Mouse (Mus musculus) midbrain, embryonic 11.5 days (tissue): Measurements from ENCODE around the gene Heatr5a. TPM values are rescaled to one million over a fixed set of nuclear protein-coding genes. Genes with fewer than 3 reads are reported as not detected.

Experiments used
- ATAC-seq: fragments of 200-750 bp; cut with Nextera tagmentation; 2 replicates; pipeline ENCODE4 v1.8.0; 2017; ENCODE audit warnings: moderate TSS enrichment, moderate library complexity; ENCODE audit not compliant: low FRiP score
- DNase-seq: peaks from one replicate; pipeline ENCODE4 v3.0.0; 2015; ENCODE audit warnings: low spot score; ENCODE audit errors: missing footprints
- H3K27ac ChIP-seq: fragments of 300-500 bp; sonication (generic); 2 replicates; pipeline ENCODE4 v1.5.1; 2014; ENCODE audit warnings: low read depth, low read length
- H3K27me3 ChIP-seq: fragments of 300-500 bp; sonication (generic); 2 replicates; pipeline ENCODE4 v1.6.1; 2014; ENCODE audit warnings: mild to moderate bottlenecking, low read length, moderate library complexity, mixed read lengths; ENCODE audit not compliant: control insufficient read depth, insufficient read depth
- H3K36me3 ChIP-seq: fragments of 300-500 bp; sonication (generic); 2 replicates; pipeline ENCODE4 v1.6.1; 2014; ENCODE audit warnings: mild to moderate bottlenecking, low read length, moderate library complexity, mixed read lengths; ENCODE audit not compliant: control insufficient read depth, insufficient read depth
- H3K4me1 ChIP-seq: fragments of 300-500 bp; sonication (generic); 2 replicates; pipeline ENCODE4 v1.6.1; 2014; ENCODE audit warnings: low read length; ENCODE audit not compliant: control insufficient read depth, insufficient read depth
- H3K4me2 ChIP-seq: fragments of 300-500 bp; sonication (generic); 2 replicates; pipeline ENCODE4 v1.6.1; 2014; ENCODE audit warnings: mild to moderate bottlenecking, moderate library complexity
- H3K4me3 ChIP-seq: fragments of 300-500 bp; sonication (generic); 2 replicates; pipeline ENCODE4 v1.5.1; 2014; ENCODE audit warnings: low read depth, low read length
- H3K9ac ChIP-seq: fragments of 300-500 bp; sonication (generic); 2 replicates; pipeline ENCODE4 v1.6.1; 2014; ENCODE audit warnings: low read length
- H3K9me3 ChIP-seq: fragments of 300-500 bp; sonication (generic); 2 replicates; pipeline ENCODE4 v1.6.1; 2016; ENCODE audit warnings: low read length; ENCODE audit not compliant: control insufficient read depth
- WGBS: fragments of 180-500 bp; shearing (Covaris S2); extraction: QIAGEN DNeasy Blood & Tissue Kit; methylation state at CpG from one replicate; pipeline ENCODE4 v1.1.7; 2014; 5-methylcytosine and 5-hydroxymethylcytosine counted together
- polyA plus RNA-seq: library from polyadenylated mRNA; unstranded; fragments of >200 nt; fragmentation: Nextera tagmentation; extraction: Ambion mirVana; gene quantifications from 2 replicates; pipeline ENCODE4 v1.2.1, GENCODE M21; 2014

The Heatr5a gene
- polyA plus RNA-seq, 1 experiment from 2014 or later, result 9.5 TPM

DNA sequence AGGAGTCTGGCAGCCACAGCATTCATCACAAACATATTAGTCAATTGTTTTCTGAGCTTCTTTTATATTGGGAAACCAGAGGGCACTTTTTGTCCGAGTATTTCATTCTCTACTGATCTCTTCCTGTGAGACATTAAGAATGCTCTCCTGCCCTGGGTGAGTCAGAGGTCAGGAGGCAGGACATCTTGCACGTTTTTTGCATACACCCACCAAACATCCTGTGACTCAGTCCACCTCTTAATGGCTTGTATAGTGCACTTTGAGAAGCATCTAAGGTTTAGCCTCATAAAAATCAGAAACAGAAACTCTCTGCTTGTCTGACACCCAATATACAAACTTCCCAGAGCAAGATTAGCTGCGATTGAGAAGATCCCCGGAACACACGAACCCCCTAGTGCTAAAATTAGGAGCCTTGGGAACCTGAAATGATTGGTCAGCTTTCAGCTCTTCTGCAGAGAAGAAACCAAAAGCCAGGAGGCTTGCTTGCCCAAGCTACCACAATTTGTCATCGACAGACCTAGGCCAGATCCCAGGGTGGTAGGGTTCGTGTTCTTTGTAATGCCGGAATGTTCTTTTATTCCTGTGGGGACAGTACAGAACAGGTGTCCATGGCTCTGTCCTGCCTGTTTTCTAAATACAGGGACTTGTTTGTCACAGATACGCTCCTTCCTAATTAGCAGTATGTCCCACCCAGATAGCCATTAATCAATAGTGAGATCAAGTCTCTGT is 105.9 kb downstream of the Heatr5a start:
- Histone ChIP-seq H3K9me3 (no peaks in the 10 kb centered on the region), H3K9ac (no peak overlapping the region), H3K4me3 (no peak overlapping the region), H3K27ac (no peak overlapping the region), H3K27me3 (no peaks in the 10 kb centered on the region), H3K4me1 (peaks cover 18% of the 10 kb centered on the region; the same call in 1 of the 2 replicates), H3K36me3 (no peaks in the 10 kb centered on the region), H3K4me2 (no peak overlapping the region)
- DNase-seq (no peak), ATAC-seq (peak; percentile 19; the same call in 1 of the 2 replicates)
- 62% methylated on average over 9 of the region's 9 CpGs for WGBS

DNA sequence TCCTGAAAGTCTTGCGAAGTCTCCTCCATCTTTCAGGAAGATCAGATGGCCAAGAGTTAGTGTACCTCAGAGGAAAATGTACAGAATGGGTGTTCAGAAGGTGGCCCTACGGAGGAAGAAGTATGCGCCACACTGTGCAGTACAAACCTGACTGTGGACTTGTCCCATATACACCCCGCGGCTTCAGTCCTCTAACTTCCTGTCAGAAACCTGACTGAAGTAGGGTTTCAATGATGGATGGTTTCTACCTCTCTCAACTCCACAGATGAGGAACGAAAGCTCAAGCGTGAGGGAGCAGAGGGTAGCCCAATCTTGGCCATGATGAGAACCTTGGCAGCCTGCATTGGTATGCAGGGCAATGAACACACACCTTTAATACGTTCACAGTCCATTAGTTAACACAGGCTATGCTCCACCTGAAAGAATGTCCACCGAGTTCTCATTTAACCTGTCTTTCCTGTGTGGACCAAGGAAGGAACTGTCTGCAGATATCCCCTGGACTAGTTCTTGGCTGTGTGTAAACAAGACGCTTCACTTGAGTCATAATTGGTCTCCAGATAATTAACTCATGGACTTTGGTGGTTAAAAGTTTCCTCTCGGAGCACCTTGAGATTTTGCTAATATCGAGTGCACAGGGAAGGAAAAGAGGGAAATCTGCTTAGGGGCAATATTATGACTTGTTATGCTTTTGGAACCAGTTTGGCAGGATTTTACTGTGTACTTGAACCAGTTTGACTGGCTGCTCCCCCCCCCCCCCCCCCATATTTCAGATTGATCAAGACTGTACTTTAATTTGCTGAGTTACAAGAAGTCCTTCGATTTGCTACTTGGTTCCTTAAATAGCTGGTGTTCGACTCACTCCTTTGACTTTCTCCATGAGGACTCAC is 107.8 kb downstream of the Heatr5a start:
- H3K27ac ChIP-seq, result no peak overlapping the region
- 93% methylated on average over 14 of the region's 14 CpGs for WGBS
- H3K9me3 ChIP-seq, result no peaks in the 10 kb centered on the region
- no peaks in the 10 kb centered on the region for H3K36me3 ChIP-seq
- peaks cover 18% of the 10 kb centered on the region; the same call in 1 of the 2 replicates for H3K4me1 ChIP-seq
- no peak overlapping the region for H3K4me2 ChIP-seq
- ATAC-seq, result no peak
- peak; percentile 51 for DNase-seq
- H3K9ac ChIP-seq, result no peak overlapping the region
- no peak overlapping the region for H3K4me3 ChIP-seq
- no peaks in the 10 kb centered on the region for H3K27me3 ChIP-seq

DNA sequence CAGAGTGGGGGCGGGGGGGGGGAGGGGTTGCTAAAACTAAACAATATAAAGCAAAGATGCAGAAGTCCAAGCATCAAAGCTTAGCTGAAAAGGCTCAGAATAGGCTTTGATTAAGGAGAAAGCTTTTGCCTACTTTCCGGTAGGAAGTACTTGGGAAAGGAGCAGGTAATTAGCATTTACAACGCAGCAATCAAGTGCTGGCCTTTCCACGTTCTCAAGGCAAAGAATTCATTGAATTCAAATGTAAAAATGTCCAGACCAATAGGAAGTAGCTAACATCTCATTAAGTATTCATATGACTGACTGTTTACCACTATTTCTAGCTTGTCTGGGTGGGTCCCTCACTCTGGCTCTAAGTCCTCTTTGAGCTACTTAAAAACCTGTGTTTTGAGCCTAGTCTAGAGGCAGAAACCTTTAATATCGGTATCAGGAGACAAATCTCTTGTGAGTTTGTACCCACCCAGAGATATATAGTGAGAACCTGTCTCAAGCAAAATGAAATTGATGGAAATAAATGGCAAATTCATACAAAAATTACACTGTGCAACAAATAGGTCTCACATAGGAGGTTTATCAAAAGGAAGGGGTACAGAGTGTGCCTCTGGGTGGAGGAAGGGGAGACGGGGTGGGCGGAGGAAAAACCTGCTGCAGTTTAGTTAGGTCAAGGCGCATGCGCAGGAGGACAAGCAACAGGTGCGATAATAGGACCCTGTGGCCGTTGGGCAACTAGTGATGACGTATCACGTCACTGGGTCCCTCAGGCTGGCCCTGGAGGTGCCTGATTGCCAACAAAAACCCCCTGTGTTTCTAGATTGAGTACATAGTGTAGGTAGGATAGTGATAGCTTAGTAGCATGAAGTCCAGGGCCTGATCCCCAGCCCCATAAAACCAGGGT is 112.7 kb downstream of the Heatr5a start:
- H3K9me3 ChIP-seq, result no peaks in the 10 kb centered on the region
- H3K4me2 ChIP-seq, result no peak overlapping the region
- H3K36me3 ChIP-seq, result no peaks in the 10 kb centered on the region
- no peaks in the 10 kb centered on the region for H3K4me1 ChIP-seq
- ATAC-seq (no peak), DNase-seq (no peak)
- no peak overlapping the region for H3K27ac ChIP-seq
- H3K27me3 ChIP-seq, result no peaks in the 10 kb centered on the region
- H3K9ac ChIP-seq, result no peak overlapping the region
- no peak overlapping the region for H3K4me3 ChIP-seq
- WGBS, result 77% methylated on average over 13 of the region's 13 CpGs

DNA sequence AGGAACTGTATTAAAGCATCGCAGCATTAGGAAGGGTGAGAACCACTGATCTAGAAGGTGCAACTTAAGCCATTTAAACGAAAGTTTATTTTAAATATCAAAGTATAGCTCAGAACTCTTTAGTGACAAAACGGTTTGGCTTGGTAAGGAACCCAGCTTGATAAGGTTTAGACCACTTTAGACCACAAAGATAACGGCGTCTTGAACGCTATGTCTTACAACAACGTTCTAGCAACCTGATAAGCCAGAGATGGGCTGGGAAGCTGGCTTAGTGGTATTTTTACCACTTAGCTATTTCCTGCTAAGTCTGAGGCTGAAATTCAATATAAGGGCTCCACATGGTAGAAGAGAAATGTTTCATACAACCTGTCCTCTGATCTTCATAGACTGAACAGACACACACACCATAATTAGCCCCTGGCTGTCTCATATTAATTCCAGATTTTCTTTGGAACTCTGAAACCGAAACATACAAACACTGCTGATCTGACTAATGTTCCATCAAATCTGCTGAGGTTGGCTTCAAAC is 114.3 kb downstream of the Heatr5a start:
- H3K4me2 ChIP-seq, result no peak overlapping the region
- H3K27me3 ChIP-seq, result no peaks in the 10 kb centered on the region
- H3K4me1 ChIP-seq, result no peaks in the 10 kb centered on the region
- H3K27ac ChIP-seq, result no peak overlapping the region
- H3K4me3 ChIP-seq, result no peak overlapping the region
- peak; percentile 33 for DNase-seq
- no peaks in the 10 kb centered on the region for H3K36me3 ChIP-seq
- no peak overlapping the region for H3K9ac ChIP-seq
- no peaks in the 10 kb centered on the region for H3K9me3 ChIP-seq
- no peak for ATAC-seq
- WGBS, result 89% methylated on average over 8 of the region's 8 CpGs

DNA sequence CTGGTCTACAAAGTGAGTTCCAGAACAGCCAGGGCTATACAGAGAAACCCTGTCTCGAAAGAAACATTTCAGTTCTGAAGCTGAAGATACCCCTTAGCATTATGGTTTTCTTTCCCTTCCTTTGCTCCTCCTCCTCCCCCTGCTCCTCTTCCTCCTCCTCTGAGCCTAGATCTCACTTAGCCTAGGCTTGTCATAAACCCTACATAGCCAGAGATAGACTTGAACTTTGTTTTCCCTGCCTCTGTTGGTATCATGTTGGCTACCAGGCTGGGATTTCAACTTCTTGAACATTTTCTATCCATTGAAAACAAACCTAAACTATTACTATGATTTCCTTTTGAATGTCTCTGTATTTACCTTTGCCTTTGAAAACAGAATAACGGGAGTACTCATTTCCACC is 115.2 kb downstream of the Heatr5a start:
- ATAC-seq, result no peak
- H3K9ac ChIP-seq, result no peak overlapping the region
- H3K9me3 ChIP-seq, result no peaks in the 10 kb centered on the region
- 87% methylated on average over 2 of the region's 2 CpGs for WGBS
- no peaks in the 10 kb centered on the region for H3K36me3 ChIP-seq
- no peak for DNase-seq
- no peak overlapping the region for H3K4me3 ChIP-seq
- H3K4me2 ChIP-seq, result no peak overlapping the region
- H3K27ac ChIP-seq, result no peak overlapping the region
- no peaks in the 10 kb centered on the region for H3K27me3 ChIP-seq
- H3K4me1 ChIP-seq, result no peaks in the 10 kb centered on the region

DNA sequence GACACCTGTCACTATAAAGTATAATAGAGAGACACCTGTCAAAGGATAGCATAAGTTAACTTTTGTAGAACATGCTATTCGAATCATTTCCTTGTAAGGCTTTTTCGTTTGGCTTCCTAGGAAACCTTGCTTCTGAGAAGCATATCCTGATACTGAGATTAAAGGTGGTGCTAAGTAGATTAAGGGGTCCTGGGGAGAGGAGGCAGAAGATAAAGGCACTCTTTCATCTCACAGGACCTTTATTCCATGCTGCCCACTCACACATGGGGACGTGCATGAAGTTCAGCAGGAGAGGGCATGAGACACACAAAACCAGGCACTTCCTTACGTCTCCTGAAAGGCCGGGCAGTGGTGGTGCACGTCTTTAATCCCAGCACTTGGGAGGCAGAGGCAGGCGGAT is 115.7 kb downstream of the Heatr5a start:
- Histone ChIP-seq H3K9me3 (no peaks in the 10 kb centered on the region), H3K9ac (no peak overlapping the region), H3K36me3 (no peaks in the 10 kb centered on the region), H3K27me3 (no peaks in the 10 kb centered on the region), H3K27ac (no peak overlapping the region), H3K4me3 (no peak overlapping the region), H3K4me2 (no peak overlapping the region), H3K4me1 (no peaks in the 10 kb centered on the region)
- DNase-seq (no peak), ATAC-seq (no peak)
- 62% methylated on average over 7 of the region's 7 CpGs for WGBS

DNA sequence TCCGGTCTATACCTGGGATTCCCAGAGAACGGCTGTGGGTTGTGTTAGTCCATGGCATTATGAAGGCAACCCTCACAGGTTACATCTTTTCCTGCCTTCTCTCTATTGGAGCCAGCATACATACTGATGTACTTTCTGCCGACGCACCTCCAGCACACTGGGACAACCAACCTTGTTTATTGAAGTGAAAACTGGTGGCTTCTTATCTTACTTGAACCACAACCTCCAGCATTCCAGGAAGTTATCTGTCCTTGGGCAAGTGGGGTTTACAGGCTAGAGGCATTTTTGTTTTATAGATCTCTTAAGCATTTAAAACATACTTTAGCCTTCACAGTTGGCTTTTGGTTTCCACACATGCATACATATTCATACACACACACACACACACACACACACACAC is 119.5 kb downstream of the Heatr5a start:
- Histone ChIP-seq H3K27me3 (no peaks in the 10 kb centered on the region), H3K27ac (no peak overlapping the region), H3K36me3 (no peaks in the 10 kb centered on the region), H3K4me1 (no peaks in the 10 kb centered on the region), H3K9ac (no peak overlapping the region), H3K4me3 (no peak overlapping the region), H3K4me2 (no peak overlapping the region), H3K9me3 (no peaks in the 10 kb centered on the region)
- no peak for DNase-seq
- WGBS, result 93% methylated on average over 4 of the region's 4 CpGs
- ATAC-seq, result no peak

DNA sequence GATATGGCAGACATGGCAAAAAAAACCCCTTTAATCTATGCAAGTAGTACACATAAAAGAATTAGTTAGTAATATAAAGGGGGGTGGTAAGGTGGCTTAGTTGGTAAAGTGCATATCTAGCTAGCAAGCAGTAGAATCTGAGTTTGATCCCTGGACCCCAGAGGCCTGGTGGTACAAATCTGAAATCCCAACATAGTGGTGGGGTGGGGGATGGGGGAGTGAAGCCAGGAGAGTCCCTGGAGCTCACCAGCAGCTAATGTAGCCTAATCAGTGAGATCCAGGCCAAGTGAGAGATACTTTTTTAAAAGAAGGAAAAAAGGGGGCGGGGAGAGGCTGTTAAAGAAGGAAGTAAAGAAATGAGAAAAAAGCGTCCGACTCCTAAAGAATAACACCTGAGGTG is 120.0 kb downstream of the Heatr5a start:
- Histone ChIP-seq H3K27ac (no peak overlapping the region), H3K4me3 (no peak overlapping the region), H3K4me2 (no peak overlapping the region), H3K9ac (no peak overlapping the region), H3K27me3 (no peaks in the 10 kb centered on the region), H3K9me3 (no peaks in the 10 kb centered on the region), H3K4me1 (no peaks in the 10 kb centered on the region), H3K36me3 (no peaks in the 10 kb centered on the region)
- 81% methylated on average over 3 of the region's 3 CpGs for WGBS
- DNase-seq (no peak), ATAC-seq (no peak)
